Mouse (Mus musculus): ENCODE measurements around the gene Pgam2. TPM values are rescaled to one million over a fixed set of nuclear protein-coding genes. Genes with fewer than 3 reads are reported as not detected.

The Pgam2 gene
- polyA plus RNA-seq, 1 experiment from 2014 or later: 2.5 TPM

GRCm38 (mm10) chr11:5787671-5788055 lies 15.9 kb downstream of the Pgam2 start:
- Histone ChIP-seq H3K9me3 (replicated peaks) (no peaks in the 10 kb centered on the region), H3K36me3 (peaks cover 23% of the 10 kb centered on the region), H3K27me3 (ENCODE audit: low read depth, poor library complexity, severe bottlenecking) (no peaks in the 10 kb centered on the region), H3K4me1 (peaks cover 28% of the 10 kb centered on the region), H3K27ac (replicated peaks) (peak overlapping the region; percentile 92), H3K4me3 (peak overlapping the region; percentile 93)
- WGBS: 42% methylated on average over 8 of the region's 8 CpGs
- no peak for DNase-seq (ENCODE audit: low spot score)

GRCm38 (mm10) chr11:5785732-5786131 lies 17.8 kb downstream of the Pgam2 start:
- Histone ChIP-seq H3K9me3 (replicated peaks) (no peaks in the 10 kb centered on the region), H3K4me3 (no peak overlapping the region), H3K4me1 (peaks cover 28% of the 10 kb centered on the region), H3K36me3 (peaks cover 10% of the 10 kb centered on the region), H3K27me3 (ENCODE audit: low read depth, poor library complexity, severe bottlenecking) (no peaks in the 10 kb centered on the region), H3K27ac (replicated peaks) (no peak overlapping the region)
- DNase-seq (ENCODE audit: low spot score): no peak

GRCm38 (mm10) chr11:5782199-5782944 lies 21.2 kb downstream of the Pgam2 start:
- DNase-seq (ENCODE audit: low spot score): no peak
- Histone ChIP-seq H3K4me3 (no peak overlapping the region), H3K36me3 (peaks cover 13% of the 10 kb centered on the region; the same call in 1 of the 2 replicates), H3K27ac (replicated peaks) (no peak overlapping the region), H3K27me3 (ENCODE audit: low read depth, poor library complexity, severe bottlenecking) (no peaks in the 10 kb centered on the region), H3K4me1 (peaks cover 7% of the 10 kb centered on the region), H3K9me3 (replicated peaks) (no peaks in the 10 kb centered on the region)
- 79% methylated on average over 8 of the region's 8 CpGs for WGBS

GRCm38 (mm10) chr11:5780035-5780499 lies 23.5 kb downstream of the Pgam2 start:
- 92% methylated on average over 6 of the region's 6 CpGs for WGBS
- H3K27me3 ChIP-seq (ENCODE audit: low read depth, poor library complexity, severe bottlenecking): no peaks in the 10 kb centered on the region
- no peaks in the 10 kb centered on the region for H3K9me3 ChIP-seq (replicated peaks)
- H3K4me1 ChIP-seq: no peaks in the 10 kb centered on the region
- H3K36me3 ChIP-seq: peaks cover 13% of the 10 kb centered on the region; the same call in 1 of the 2 replicates
- H3K4me3 ChIP-seq: no peak overlapping the region
- DNase-seq (ENCODE audit: low spot score): no peak
- H3K27ac ChIP-seq (replicated peaks): no peak overlapping the region

GRCm38 (mm10) chr11:5778481-5778880 lies 25.1 kb downstream of the Pgam2 start:
- Histone ChIP-seq H3K36me3 (peaks cover 13% of the 10 kb centered on the region; the same call in 1 of the 2 replicates), H3K4me1 (no peaks in the 10 kb centered on the region), H3K4me3 (no peak overlapping the region), H3K27me3 (ENCODE audit: low read depth, poor library complexity, severe bottlenecking) (no peaks in the 10 kb centered on the region), H3K9me3 (replicated peaks) (no peaks in the 10 kb centered on the region), H3K27ac (replicated peaks) (no peak overlapping the region)
- no peak for DNase-seq (ENCODE audit: low spot score)
- 80% methylated on average over 2 of the region's 2 CpGs for WGBS

GRCm38 (mm10) chr11:5766019-5766418 lies 37.5 kb downstream of the Pgam2 start:
- H3K9me3 ChIP-seq (replicated peaks): no peaks in the 10 kb centered on the region
- WGBS: 89% methylated on average over 6 of the region's 6 CpGs
- no peak for DNase-seq (ENCODE audit: low spot score)

GRCm38 (mm10) chr11:5762633-5762982 lies 40.9 kb downstream of the Pgam2 start:
- H3K9me3 ChIP-seq (replicated peaks): no peaks in the 10 kb centered on the region
- H3K36me3 ChIP-seq: peaks cover 8% of the 10 kb centered on the region
- no peak for DNase-seq (ENCODE audit: low spot score)
- H3K27ac ChIP-seq (replicated peaks): peak overlapping the region; percentile 96
- peaks cover 16% of the 10 kb centered on the region for H3K4me1 ChIP-seq
- H3K27me3 ChIP-seq (ENCODE audit: low read depth, poor library complexity, severe bottlenecking): no peaks in the 10 kb centered on the region
- 20% methylated on average over 6 of the region's 6 CpGs for WGBS
- peak overlapping the region; percentile 86 for H3K4me3 ChIP-seq

More at GRCm38 (mm10) chr11:5766019-5766418, 37.5 kb downstream of the Pgam2 start:
- Histone ChIP-seq H3K27me3 (ENCODE audit: low read depth, poor library complexity, severe bottlenecking) (no peaks in the 10 kb centered on the region), H3K4me1 (peaks cover 8% of the 10 kb centered on the region), H3K27ac (replicated peaks) (no peak overlapping the region), H3K4me3 (no peak overlapping the region), H3K36me3 (peaks cover 24% of the 10 kb centered on the region)

- Histone ChIP-seq H3K4me3 (peak within 1 kb of the TSS; percentile 86), H3K27me3 (ENCODE audit: low read depth, poor library complexity, severe bottlenecking) (no peaks in the 10 kb centered on the region), H3K9me3 (replicated peaks) (no peaks in the 10 kb centered on the region), H3K36me3 (peaks cover 12% of the 10 kb centered on the region), H3K4me1 (peaks cover 16% of the 10 kb centered on the region), H3K27ac (replicated peaks) (peak within 1 kb of the TSS; percentile 96)
- under 1% methylated on average over 68 of the region's 68 CpGs for WGBS
- DNase-seq (ENCODE audit: low spot score): peak; percentile 99
These were observed 41.5 kb downstream of the Pgam2 start, which contains the start of gene Urgcp for GRCm38 (mm10) chr11:5761820-5762632. Gene Urgcp (minus strand): TSS chr11:5762376.

GRCm38 (mm10) chr11:5753755-5754154 lies 49.8 kb downstream of the Pgam2 start:
- WGBS: 87% methylated on average over 2 of the region's 2 CpGs

More at GRCm38 (mm10) chr11:5753755-5754154, 49.8 kb downstream of the Pgam2 start:
- Histone ChIP-seq H3K4me3 (no peak overlapping the region), H3K27me3 (ENCODE audit: low read depth, poor library complexity, severe bottlenecking) (no peaks in the 10 kb centered on the region), H3K9me3 (replicated peaks) (peaks cover 7% of the 10 kb centered on the region; the same call in 1 of the 2 replicates), H3K27ac (replicated peaks) (no peak overlapping the region), H3K36me3 (peaks cover 24% of the 10 kb centered on the region), H3K4me1 (no peaks in the 10 kb centered on the region)
- no peak for DNase-seq (ENCODE audit: low spot score)

Other genes with a start within 250 kb of the Pgam2 start
- gene Ankrd36, start 234.0 kb downstream of the Pgam2 start, polyA plus RNA-seq (2016; fragmentation: Nextera tagmentation; extraction: Ambion mirVana): 0.11 TPM in 1 of 2 replicates, not detected in the other
- gene Mrps24, start 88.1 kb downstream of the Pgam2 start, polyA plus RNA-seq (2016; fragmentation: Nextera tagmentation; extraction: Ambion mirVana): 155 and 159 TPM in 2 replicates
- gene Urgcp, start 41.4 kb downstream of the Pgam2 start, polyA plus RNA-seq (2016; fragmentation: Nextera tagmentation; extraction: Ambion mirVana): 18.3 and 22.8 TPM in 2 replicates
- gene Dbnl, start 15.2 kb downstream of the Pgam2 start, polyA plus RNA-seq (2016; fragmentation: Nextera tagmentation; extraction: Ambion mirVana): 142 and 159 TPM in 2 replicates
- 9.8 and 10.8 TPM in 2 replicates for gene Polm, start 34.3 kb upstream of the Pgam2 start, polyA plus RNA-seq (2016; fragmentation: Nextera tagmentation; extraction: Ambion mirVana)
- gene Aebp1, start 58.2 kb upstream of the Pgam2 start, polyA plus RNA-seq (2016; fragmentation: Nextera tagmentation; extraction: Ambion mirVana): 8.1 and 13.5 TPM in 2 replicates
- 148 and 160 TPM in 2 replicates for gene Pold2, start 74.6 kb upstream of the Pgam2 start, polyA plus RNA-seq (2016; fragmentation: Nextera tagmentation; extraction: Ambion mirVana)
- gene Myl7, start 95.0 kb upstream of the Pgam2 start, polyA plus RNA-seq (2016; fragmentation: Nextera tagmentation; extraction: Ambion mirVana): 2.5 and 3.7 TPM in 2 replicates
- gene Gck, start 146.3 kb upstream of the Pgam2 start, polyA plus RNA-seq (2016; fragmentation: Nextera tagmentation; extraction: Ambion mirVana): 2.5 and 2.9 TPM in 2 replicates
- gene Ykt6, start 152.0 kb upstream of the Pgam2 start, polyA plus RNA-seq (2016; fragmentation: Nextera tagmentation; extraction: Ambion mirVana): 54.5 and 60.4 TPM in 2 replicates